Mouse (Mus musculus) kidney, adult 2 months (tissue): ENCODE measurements around the gene Snx20. TPM values are rescaled to one million over a fixed set of nuclear protein-coding genes. Genes with fewer than 3 reads are reported as not detected.

Experiments used
- DNase-seq: peaks from one replicate; pipeline ENCODE4 v3.0.0; 2021
- H3K27ac ChIP-seq: fragments of 200-500 bp; 2 replicates; pipeline ENCODE4 v1.5.1; 2012; ENCODE audit warnings: low read depth, low read length, control low read depth, inconsistent platforms; ENCODE audit not compliant: insufficient read depth
- H3K27me3 ChIP-seq: fragments of 200-500 bp; replicated peaks from 2 replicates; pipeline ENCODE4 v1.6.1; 2012; ENCODE audit warnings: mild to moderate bottlenecking, moderate library complexity, low read length, inconsistent platforms; ENCODE audit not compliant: control insufficient read depth, insufficient read depth
- H3K36me3 ChIP-seq: fragments of 200-500 bp; 2 replicates; pipeline ENCODE4 v1.6.1; 2012; ENCODE audit warnings: mild to moderate bottlenecking, moderate library complexity, low read length, inconsistent platforms; ENCODE audit not compliant: control insufficient read depth, insufficient read depth
- H3K4me1 ChIP-seq: fragments of 200-500 bp; 2 replicates; pipeline ENCODE4 v1.6.1; 2011; ENCODE audit warnings: low read length; ENCODE audit not compliant: control insufficient read depth, insufficient read depth
- H3K4me3 ChIP-seq: fragments of 200-500 bp; 2 replicates; pipeline ENCODE4 v1.5.1; 2011; ENCODE audit warnings: mild to moderate bottlenecking, low read depth, low read length, control low read depth; ENCODE audit not compliant: insufficient read depth
- CTCF ChIP-seq: fragments of 200-500 bp; conservative IDR thresholded peaks from 2 replicates; pipeline ENCODE4 v1.5.1; 2011; ENCODE audit warnings: low read depth, mild to moderate bottlenecking, control low read depth, low read length, moderate library complexity, mixed read lengths; ENCODE audit not compliant: insufficient read depth, insufficient read length
- POLR2A ChIP-seq: fragments of 200-500 bp; IDR thresholded peaks from one replicate; pipeline ENCODE4 v1.6.1; 2011; ENCODE audit warnings: low read depth, low read length, control low read depth
- WGBS: fragments of 180-500 bp; shearing (Covaris S2); methylation state at CpG from one replicate; pipeline ENCODE4 v1.1.7; 2018; 5-methylcytosine and 5-hydroxymethylcytosine counted together
- polyA plus RNA-seq: library from polyadenylated mRNA; depleted of rRNA; stranded (reverse); fragments of >200 nt; gene quantifications from 2 replicates; pipeline ENCODE4 v1.2.3, GENCODE M21; 2012

The Snx20 gene
- polyA plus RNA-seq, 1 experiment: 2.0 TPM

DNA sequence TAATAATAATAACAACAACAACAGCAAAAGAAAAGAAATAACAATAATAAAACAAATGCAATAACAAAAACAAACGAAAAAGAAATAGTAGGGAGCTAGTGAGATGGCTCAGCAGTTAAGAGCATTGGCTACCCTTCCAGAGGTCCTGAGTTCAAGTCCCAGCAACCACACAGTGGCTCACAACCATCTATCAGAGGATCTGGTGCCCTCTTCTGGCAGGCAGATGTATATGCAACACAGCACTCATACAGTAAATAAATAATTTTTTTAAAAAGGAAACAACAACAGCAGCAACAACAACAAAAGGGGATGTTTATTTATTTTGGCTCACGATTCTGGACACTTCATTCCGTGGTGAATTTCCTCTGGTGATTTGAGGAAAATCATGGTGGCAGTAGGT, 16.4 kb downstream of the Snx20 start:
- TF ChIP-seq POLR2A: no peak
- peak; percentile 38 for TF ChIP-seq CTCF
- Histone ChIP-seq H3K4me1 (no peaks in the 10 kb centered on the region), H3K27ac (no peak overlapping the region), H3K36me3 (no peaks in the 10 kb centered on the region), H3K27me3 (no peaks in the 10 kb centered on the region), H3K4me3 (no peak overlapping the region)
- DNase-seq: no peak
- 77% methylated on average over 3 of the region's 3 CpGs for WGBS

DNA sequence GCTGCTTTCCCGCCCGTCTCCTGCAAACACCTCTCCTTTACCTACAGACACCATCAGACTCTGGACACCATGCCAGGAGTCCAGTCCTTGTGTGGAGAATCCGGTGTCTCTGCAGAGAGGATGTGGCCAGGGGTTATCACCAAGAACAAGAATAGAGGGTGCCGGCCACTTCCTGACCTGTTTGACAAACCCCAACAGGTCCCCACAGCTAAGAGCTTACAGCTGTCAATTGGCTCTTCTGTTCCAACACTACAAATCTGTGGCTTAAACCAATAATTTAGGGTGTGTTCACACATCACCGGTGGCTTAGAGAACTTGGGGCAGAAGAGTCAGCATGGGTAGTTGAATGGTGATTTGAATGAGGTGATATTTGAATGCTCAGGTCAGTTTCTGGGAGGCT, 17.3 kb downstream of the Snx20 start:
- no peak for DNase-seq
- Histone ChIP-seq H3K36me3 (no peaks in the 10 kb centered on the region), H3K27me3 (no peaks in the 10 kb centered on the region), H3K4me3 (no peak overlapping the region), H3K4me1 (no peaks in the 10 kb centered on the region), H3K27ac (no peak overlapping the region)
- TF ChIP-seq POLR2A (no peak), CTCF (no peak)
- 58% methylated on average over 5 of the region's 5 CpGs for WGBS

DNA sequence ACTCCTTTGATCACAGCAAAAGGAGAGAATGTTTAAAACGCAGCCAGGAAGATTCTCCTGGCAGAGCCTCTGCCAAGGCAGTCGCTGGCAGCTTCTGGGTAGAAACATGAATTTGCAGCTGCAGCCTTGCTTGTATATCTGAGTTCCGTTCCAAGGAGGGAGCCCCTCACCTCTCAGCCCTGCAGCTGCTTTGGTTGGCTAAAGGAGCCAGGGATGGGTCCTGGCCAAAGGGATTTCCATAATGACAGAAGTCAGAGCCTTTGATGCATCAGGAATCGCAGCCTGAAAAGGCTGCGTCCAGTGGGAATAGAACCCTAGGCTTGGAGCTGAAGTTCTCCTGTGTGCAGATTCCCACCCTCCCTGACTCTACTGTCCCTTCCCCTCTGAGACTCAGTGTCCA, 20.9 kb downstream of the Snx20 start:
- Histone ChIP-seq H3K4me3 (no peak overlapping the region), H3K27me3 (no peaks in the 10 kb centered on the region), H3K4me1 (no peaks in the 10 kb centered on the region), H3K36me3 (no peaks in the 10 kb centered on the region), H3K27ac (no peak overlapping the region)
- WGBS: 75% methylated on average over 5 of the region's 5 CpGs
- DNase-seq: no peak
- no peak for TF ChIP-seq CTCF

DNA sequence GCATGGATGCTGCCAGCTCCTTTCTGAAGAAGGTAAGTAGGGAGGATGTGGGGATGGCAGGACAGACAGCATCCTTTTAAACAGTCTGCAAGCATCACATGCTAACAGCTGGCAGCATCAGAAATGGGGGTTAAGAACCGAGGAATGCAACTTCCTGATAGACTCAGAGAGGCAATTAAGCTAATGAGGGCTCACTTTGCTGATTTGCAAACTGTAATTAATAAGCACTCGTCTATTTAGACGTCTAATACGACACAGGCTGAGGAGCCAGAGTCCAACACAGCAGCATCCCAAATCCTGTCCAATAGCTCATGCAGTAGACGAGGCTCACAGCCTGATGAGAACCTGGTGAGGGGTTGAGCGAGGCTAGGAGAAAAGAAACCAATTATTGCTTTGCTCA, 25.7 kb downstream of the Snx20 start:
- Histone ChIP-seq H3K4me1 (no peaks in the 10 kb centered on the region), H3K27ac (no peak overlapping the region), H3K36me3 (no peaks in the 10 kb centered on the region), H3K27me3 (no peaks in the 10 kb centered on the region), H3K4me3 (no peak overlapping the region)
- DNase-seq: no peak
- no peak for TF ChIP-seq POLR2A
- no peak for TF ChIP-seq CTCF
- WGBS: 66% methylated on average over 6 of the region's 6 CpGs

GRCm38 (mm10) chr8:88609036-88609435, 26.9 kb downstream of the Snx20 start:
- Histone ChIP-seq H3K27ac (no peak overlapping the region), H3K4me1 (no peaks in the 10 kb centered on the region), H3K36me3 (no peaks in the 10 kb centered on the region), H3K4me3 (no peak overlapping the region), H3K27me3 (no peaks in the 10 kb centered on the region)
- DNase-seq: no peak
- 86% methylated on average over 8 of the region's 8 CpGs for WGBS
- TF ChIP-seq CTCF: no peak
- no peak for TF ChIP-seq POLR2A

- 47% methylated on average over 13 of the region's 13 CpGs for WGBS
- TF ChIP-seq POLR2A (no peak), CTCF (no peak)
- no peak overlapping the region for H3K27ac ChIP-seq
- no peak overlapping the region for H3K4me3 ChIP-seq
- no peaks in the 10 kb centered on the region for H3K27me3 ChIP-seq
- no peaks in the 10 kb centered on the region for H3K36me3 ChIP-seq
- no peak for DNase-seq
- no peaks in the 10 kb centered on the region for H3K4me1 ChIP-seq
Observed at GRCm38 (mm10) chr8:88605361-88606040, 30.4 kb downstream of the Snx20 start.

- no peaks in the 10 kb centered on the region for H3K36me3 ChIP-seq
- H3K4me1 ChIP-seq: no peaks in the 10 kb centered on the region
- TF ChIP-seq POLR2A (no peak), CTCF (no peak)
- no peaks in the 10 kb centered on the region for H3K27me3 ChIP-seq
- 16% methylated on average over 20 of the region's 20 CpGs for WGBS
- no peak overlapping the region for H3K4me3 ChIP-seq
- DNase-seq: peak; percentile 56
- H3K27ac ChIP-seq: no peak overlapping the region
Observed at GRCm38 (mm10) chr8:88604065-88605038, 31.6 kb downstream of the Snx20 start.
